Mouse (Mus musculus): ENCODE results near the gene Nudt1. TPM values are rescaled to one million over a fixed set of nuclear protein-coding genes. Genes with fewer than 3 reads are reported as not detected.

Nudt1 gene
- polyA plus RNA-seq, 1 experiment from 2014 or later: 17.9 TPM

DNA sequence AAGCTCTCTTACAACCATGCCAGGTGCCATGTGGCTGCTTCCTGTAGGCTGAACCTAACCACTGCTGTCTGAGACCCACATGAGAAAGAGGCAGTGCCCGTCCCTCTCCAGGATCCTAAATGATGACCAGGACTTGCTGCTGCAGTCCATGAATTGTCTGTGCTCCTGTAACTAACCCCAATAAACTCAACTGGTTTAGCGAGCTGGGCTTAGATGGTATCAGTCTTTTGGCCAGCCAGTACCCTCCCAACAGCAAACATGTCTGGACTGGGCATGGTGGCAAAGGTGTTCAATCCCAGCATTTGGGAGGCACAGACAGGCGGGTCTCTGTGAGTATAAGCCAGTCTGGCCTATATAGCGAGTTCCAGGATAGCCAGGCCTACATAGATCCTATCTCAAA is 47.5 kb downstream of the Nudt1 start:
- ATAC-seq: no peak
- peaks cover 3% of the 10 kb centered on the region; the same call in 1 of the 2 replicates for H3K4me1 ChIP-seq (ENCODE audit: insufficient read depth, low read depth, low read length)
- no peaks in the 10 kb centered on the region for H3K9me3 ChIP-seq (ENCODE audit: low read length)
- no peak for TF ChIP-seq EP300 (IDR thresholded peaks at IDR 0.05)
- no peak for TF ChIP-seq CTCF (IDR thresholded peaks at IDR 0.05)
- no peak overlapping the region for H3K4me2 ChIP-seq (replicated peaks; ENCODE audit: low read depth, low read length)
- H3K9ac ChIP-seq (replicated peaks; ENCODE audit: low read depth): no peak overlapping the region
- DNase-seq (ENCODE audit: low spot score): no peak
- no peak overlapping the region for H3K27ac ChIP-seq (ENCODE audit: low read length)
- no peak overlapping the region for H3K4me3 ChIP-seq (ENCODE audit: low read depth, low read length)
- H3K27me3 ChIP-seq (replicated peaks; ENCODE audit: insufficient read depth, low read length): no peaks in the 10 kb centered on the region
- 93% methylated on average over 4 of the region's 4 CpGs for WGBS
- H3K36me3 ChIP-seq (ENCODE audit: insufficient read depth, low read length): no peaks in the 10 kb centered on the region

DNA sequence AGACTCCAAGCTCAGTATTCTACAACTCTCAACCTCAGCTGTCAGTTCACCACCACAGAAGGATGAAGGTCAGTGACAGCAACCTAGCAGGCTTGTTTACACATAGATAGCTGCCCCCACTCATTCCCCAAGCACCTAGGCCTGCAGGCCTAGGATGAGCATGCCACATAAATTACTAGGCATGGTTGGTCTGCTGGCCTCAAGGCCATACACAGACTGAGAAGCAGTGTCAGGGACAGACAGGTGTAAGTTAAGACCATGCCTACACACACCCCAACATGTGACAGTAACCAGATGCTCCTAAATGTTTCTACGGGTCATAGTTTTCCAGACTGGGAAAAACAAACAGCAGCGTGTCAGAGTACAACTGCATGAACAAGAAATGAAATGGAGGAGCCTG is 48.0 kb downstream of the Nudt1 start:
- WGBS: 79% methylated on average over 2 of the region's 2 CpGs

DNA sequence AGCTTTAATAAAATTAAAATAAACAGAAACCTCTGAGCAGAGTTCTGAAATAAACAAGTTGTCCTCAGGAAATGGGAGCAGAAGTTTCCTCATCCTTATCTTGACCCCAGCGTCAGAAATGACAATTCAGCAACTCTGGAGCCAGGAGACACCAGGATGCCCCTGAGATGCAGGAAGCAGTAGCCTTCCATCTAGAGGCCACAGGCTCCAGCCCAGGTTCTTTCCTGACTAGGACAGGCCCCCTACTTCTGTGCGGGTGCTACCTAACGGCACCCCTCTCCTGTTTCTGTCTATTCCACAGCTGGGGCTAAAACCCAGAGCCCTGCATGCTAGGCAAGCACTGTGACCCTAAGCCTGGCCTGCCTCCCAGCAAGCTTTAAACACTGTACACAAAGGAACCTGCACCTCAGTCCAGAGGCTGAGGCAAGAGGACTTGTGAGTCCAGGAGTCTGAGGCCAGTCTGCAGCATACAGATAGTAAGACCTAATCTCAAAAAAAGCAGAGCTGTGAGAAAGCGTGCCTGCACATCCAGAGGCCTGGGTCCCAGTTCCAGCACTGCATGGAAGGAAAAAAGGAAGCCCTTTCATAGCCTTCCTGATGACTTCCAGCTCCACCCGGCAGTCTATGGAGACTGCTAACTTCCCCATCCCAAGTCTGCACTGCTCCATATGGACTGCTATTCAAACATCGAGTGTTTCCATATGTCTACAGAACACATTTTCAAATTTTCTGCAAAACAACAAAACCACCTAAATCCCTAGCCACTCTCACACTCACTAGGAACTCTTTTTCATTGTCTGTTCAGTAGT is 49.2 kb downstream of the Nudt1 start:
- no peak overlapping the region for H3K4me2 ChIP-seq (replicated peaks; ENCODE audit: low read depth, low read length)
- peak overlapping the region; percentile 68; the same call in 1 of the 2 replicates for H3K27ac ChIP-seq (ENCODE audit: low read length)
- DNase-seq (ENCODE audit: low spot score): peak; percentile 65
- H3K9me3 ChIP-seq (ENCODE audit: low read length): no peaks in the 10 kb centered on the region
- no peaks in the 10 kb centered on the region for H3K27me3 ChIP-seq (replicated peaks; ENCODE audit: insufficient read depth, low read length)
- H3K9ac ChIP-seq (replicated peaks; ENCODE audit: low read depth): no peak overlapping the region
- no peak overlapping the region for H3K4me3 ChIP-seq (ENCODE audit: low read depth, low read length)
- peaks cover 3% of the 10 kb centered on the region; the same call in 1 of the 2 replicates for H3K4me1 ChIP-seq (ENCODE audit: insufficient read depth, low read depth, low read length)
- H3K36me3 ChIP-seq (ENCODE audit: insufficient read depth, low read length): no peaks in the 10 kb centered on the region
- WGBS: 53% methylated on average over 6 of the region's 6 CpGs
- TF ChIP-seq EP300 (IDR thresholded peaks at IDR 0.05) (peak; percentile 85), CTCF (IDR thresholded peaks at IDR 0.05) (0 out of 2 replicates have a peak, but pooled peaks have one; percentile 2)
- ATAC-seq: peak; percentile 72

More for the DNA sequence above, 48.0 kb downstream of the Nudt1 start:
- H3K9ac ChIP-seq (replicated peaks; ENCODE audit: low read depth): no peak overlapping the region
- TF ChIP-seq CTCF (IDR thresholded peaks at IDR 0.05) (no peak), EP300 (IDR thresholded peaks at IDR 0.05) (no peak)
- DNase-seq (ENCODE audit: low spot score) (no peak), ATAC-seq (no peak)
- no peaks in the 10 kb centered on the region for H3K27me3 ChIP-seq (replicated peaks; ENCODE audit: insufficient read depth, low read length)
- H3K36me3 ChIP-seq (ENCODE audit: insufficient read depth, low read length): no peaks in the 10 kb centered on the region
- peak overlapping the region; percentile 59 for H3K27ac ChIP-seq (ENCODE audit: low read length)
- H3K4me3 ChIP-seq (ENCODE audit: low read depth, low read length): no peak overlapping the region
- H3K4me1 ChIP-seq (ENCODE audit: insufficient read depth, low read depth, low read length): peaks cover 3% of the 10 kb centered on the region; the same call in 1 of the 2 replicates
- no peaks in the 10 kb centered on the region for H3K9me3 ChIP-seq (ENCODE audit: low read length)
- H3K4me2 ChIP-seq (replicated peaks; ENCODE audit: low read depth, low read length): no peak overlapping the region

DNA sequence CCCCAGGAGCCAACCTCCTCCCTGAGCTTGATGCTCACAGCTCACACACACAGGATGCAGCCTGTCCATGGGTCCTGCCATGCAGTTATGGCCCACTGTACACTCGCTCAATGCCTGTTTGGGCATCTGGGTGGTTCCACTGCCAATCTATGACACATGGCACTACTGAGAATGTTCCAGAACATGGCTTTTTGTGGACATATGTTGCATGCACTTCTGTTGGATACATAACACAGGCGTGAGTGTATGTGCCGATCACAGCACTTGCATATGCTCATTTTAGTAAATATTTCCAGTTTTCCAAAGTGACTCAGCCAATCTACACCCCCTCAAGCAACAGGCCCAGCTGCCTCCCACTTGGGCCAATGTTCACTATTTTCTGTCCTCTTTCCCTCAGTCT is 50.2 kb downstream of the Nudt1 start:
- Histone ChIP-seq H3K4me1 (ENCODE audit: insufficient read depth, low read depth, low read length) (peaks cover 3% of the 10 kb centered on the region; the same call in 1 of the 2 replicates), H3K9ac (replicated peaks; ENCODE audit: low read depth) (no peak overlapping the region), H3K27ac (ENCODE audit: low read length) (no peak overlapping the region; the same call in 1 of the 2 replicates), H3K9me3 (ENCODE audit: low read length) (no peaks in the 10 kb centered on the region), H3K4me2 (replicated peaks; ENCODE audit: low read depth, low read length) (no peak overlapping the region), H3K4me3 (ENCODE audit: low read depth, low read length) (no peak overlapping the region), H3K36me3 (ENCODE audit: insufficient read depth, low read length) (no peaks in the 10 kb centered on the region), H3K27me3 (replicated peaks; ENCODE audit: insufficient read depth, low read length) (no peaks in the 10 kb centered on the region)
- TF ChIP-seq EP300 (IDR thresholded peaks at IDR 0.05) (no peak), CTCF (IDR thresholded peaks at IDR 0.05) (no peak)
- WGBS: 87% methylated on average over 3 of the region's 3 CpGs
- no peak for ATAC-seq
- DNase-seq (ENCODE audit: low spot score): no peak

DNA sequence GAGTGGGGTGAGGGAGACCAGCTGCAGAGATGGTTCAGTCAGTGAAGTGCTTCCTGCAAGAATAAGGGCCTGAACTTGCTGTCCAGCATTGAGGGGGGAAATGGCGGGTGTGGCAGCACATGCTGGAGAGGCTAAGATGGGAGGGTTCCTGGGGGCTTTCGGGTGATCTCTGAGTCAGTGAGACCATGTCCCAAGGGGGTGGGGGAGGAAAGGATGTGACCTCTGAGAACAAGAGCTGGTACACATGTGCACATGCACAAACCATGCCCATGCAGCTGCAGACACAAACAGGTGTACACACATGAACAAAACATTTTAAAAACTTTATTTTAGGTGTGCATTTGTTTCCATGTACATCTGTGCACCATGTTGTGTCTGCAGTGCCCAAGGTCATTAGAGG is 52.3 kb downstream of the Nudt1 start:
- H3K36me3 ChIP-seq (ENCODE audit: insufficient read depth, low read length): no peaks in the 10 kb centered on the region
- TF ChIP-seq CTCF (IDR thresholded peaks at IDR 0.05) (no peak), EP300 (IDR thresholded peaks at IDR 0.05) (no peak)

DNA sequence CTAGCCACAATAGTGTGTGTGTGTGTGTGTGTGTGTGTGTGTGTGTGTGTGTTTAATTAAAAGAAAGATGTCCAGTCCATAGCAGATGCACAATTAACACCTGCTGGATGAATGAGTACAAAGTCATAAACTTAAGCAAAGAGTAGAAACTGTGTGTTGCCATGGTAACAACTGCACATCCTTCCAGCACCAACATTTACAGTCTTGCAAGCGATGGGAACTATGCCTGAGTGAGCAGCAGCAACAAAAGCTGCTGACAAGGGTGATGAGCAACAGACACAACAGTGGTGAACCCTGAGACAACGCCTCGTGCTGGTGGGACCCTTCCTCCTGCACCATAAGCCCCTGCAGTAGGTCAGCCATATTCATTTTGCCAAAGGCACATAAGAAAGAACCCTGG is 52.8 kb downstream of the Nudt1 start:
- no peak for TF ChIP-seq EP300 (IDR thresholded peaks at IDR 0.05)
- no peak for TF ChIP-seq CTCF (IDR thresholded peaks at IDR 0.05)
- Histone ChIP-seq H3K4me2 (replicated peaks; ENCODE audit: low read depth, low read length) (no peak overlapping the region), H3K4me3 (ENCODE audit: low read depth, low read length) (no peak overlapping the region), H3K4me1 (ENCODE audit: insufficient read depth, low read depth, low read length) (peaks cover 3% of the 10 kb centered on the region; the same call in 1 of the 2 replicates), H3K27ac (ENCODE audit: low read length) (no peak overlapping the region), H3K36me3 (ENCODE audit: insufficient read depth, low read length) (no peaks in the 10 kb centered on the region), H3K9me3 (ENCODE audit: low read length) (no peaks in the 10 kb centered on the region), H3K9ac (replicated peaks; ENCODE audit: low read depth) (no peak overlapping the region), H3K27me3 (replicated peaks; ENCODE audit: insufficient read depth, low read length) (no peaks in the 10 kb centered on the region)
- ATAC-seq: no peak
- DNase-seq (ENCODE audit: low spot score): no peak
- WGBS: 77% methylated on average over 3 of the region's 3 CpGs

More for the DNA sequence above, 52.3 kb downstream of the Nudt1 start:
- 60% methylated on average over 2 of the region's 2 CpGs for WGBS
- Histone ChIP-seq H3K27ac (ENCODE audit: low read length) (no peak overlapping the region), H3K4me3 (ENCODE audit: low read depth, low read length) (no peak overlapping the region), H3K27me3 (replicated peaks; ENCODE audit: insufficient read depth, low read length) (no peaks in the 10 kb centered on the region), H3K4me2 (replicated peaks; ENCODE audit: low read depth, low read length) (no peak overlapping the region), H3K9ac (replicated peaks; ENCODE audit: low read depth) (no peak overlapping the region), H3K4me1 (ENCODE audit: insufficient read depth, low read depth, low read length) (peaks cover 3% of the 10 kb centered on the region; the same call in 1 of the 2 replicates), H3K9me3 (ENCODE audit: low read length) (no peaks in the 10 kb centered on the region)
- DNase-seq (ENCODE audit: low spot score): no peak
- no peak for ATAC-seq

Data from lung, postnatal 0 days (tissue).